Mouse (Mus musculus) NIH3T3 (cell line): Measurements from ENCODE around the gene Dmkn.

Experiments
- DNase-seq: peaks from one replicate; pipeline ENCODE4 v3.0.0-alpha.2; 2012; ENCODE audit warnings: low read depth

Dmkn gene

GRCm38 (mm10) chr7:30761769-30762352, 1.7 kb upstream of the Dmkn start:
- DNase-seq: no peak

GRCm38 (mm10) chr7:30765173-30765572, 1.6 kb downstream of the Dmkn start:
- no peak for DNase-seq

- peak; percentile 14 for DNase-seq
Measured at GRCm38 (mm10) chr7:30766408-30766807, 2.9 kb downstream of the Dmkn start.

- DNase-seq: no peak
Measured at GRCm38 (mm10) chr7:30769236-30769635, 5.7 kb downstream of the Dmkn start.

- no peak for DNase-seq
Measured at GRCm38 (mm10) chr7:30776104-30776503, 12.5 kb downstream of the Dmkn start.

- no peak for DNase-seq
Measured at GRCm38 (mm10) chr7:30777081-30777579, 13.6 kb downstream of the Dmkn start.

- no peak for DNase-seq
Measured at GRCm38 (mm10) chr7:30777911-30778310, 14.4 kb downstream of the Dmkn start.

- peak; percentile 27 for DNase-seq
Measured at GRCm38 (mm10) chr7:30781792-30782191, 18.2 kb downstream of the Dmkn start.

- no peak for DNase-seq
Measured at GRCm38 (mm10) chr7:30782658-30783057, 19.1 kb downstream of the Dmkn start.

- DNase-seq: no peak
Measured at GRCm38 (mm10) chr7:30785154-30785553, 21.6 kb downstream of the Dmkn start.

- DNase-seq: no peak
Measured at GRCm38 (mm10) chr7:30785721-30786546, 22.4 kb downstream of the Dmkn start.

GRCm38 (mm10) chr7:30787377-30788022, 23.9 kb downstream of the Dmkn start, which contains the start of gene Krtdap:
TSS of gene Krtdap (plus strand) at chr7:30787896.
- no peak for DNase-seq

- no peak for DNase-seq
Measured at GRCm38 (mm10) chr7:30790141-30790540, 26.6 kb downstream of the Dmkn start.

- DNase-seq: peak; percentile 22
Measured at GRCm38 (mm10) chr7:30791921-30792320, 28.4 kb downstream of the Dmkn start.

GRCm38 (mm10) chr7:30794921-30795320, 31.4 kb downstream of the Dmkn start:
- DNase-seq: no peak

GRCm38 (mm10) chr7:30796790-30797189, 33.2 kb downstream of the Dmkn start:
- DNase-seq: no peak

- DNase-seq: no peak
Measured at GRCm38 (mm10) chr7:30800653-30801052, 37.1 kb downstream of the Dmkn start.

- DNase-seq: no peak
Measured at GRCm38 (mm10) chr7:30803256-30803655, 39.7 kb downstream of the Dmkn start.

GRCm38 (mm10) chr7:30804026-30804715, 40.6 kb downstream of the Dmkn start:
- no peak for DNase-seq

GRCm38 (mm10) chr7:30805924-30806323, 42.4 kb downstream of the Dmkn start:
- peak; percentile 28 for DNase-seq

GRCm38 (mm10) chr7:30810319-30810718, 46.8 kb downstream of the Dmkn start:
- DNase-seq: peak; percentile 6

GRCm38 (mm10) chr7:30811757-30812290, 48.3 kb downstream of the Dmkn start:
- no peak for DNase-seq
